Mouse (Mus musculus) E14TG2a.4 (cell line): ENCODE measurements around the gene 1110051M20Rik.

Experiments used
- CTCF ChIP-seq: conservative IDR thresholded peaks from 2 replicates; pipeline ENCODE4 v1.5.1; 2014; ENCODE audit warnings: low read length
- NANOG ChIP-seq: IDR thresholded peaks from 2 replicates; pipeline ENCODE4 v1.6.1; 2014; ENCODE audit warnings: borderline replicate concordance, low read length, mixed read lengths
- POU5F1 ChIP-seq: IDR thresholded peaks from 2 replicates; pipeline ENCODE4 v1.6.1; 2014; ENCODE audit warnings: low read length, borderline replicate concordance

GRCm38 (mm10) chr2:91324761-91325421, 119.6 kb downstream of the 1110051M20Rik start:
- TF ChIP-seq CTCF (no peak), POU5F1 (no peak), NANOG (no peak)
